Mouse (Mus musculus) midbrain, embryonic 15.5 days (tissue): Measurements from ENCODE around the gene Mylk4. TPM values are rescaled to one million over a fixed set of nuclear protein-coding genes. Genes with fewer than 3 reads are reported as not detected.

ENCODE experiments used
- ATAC-seq: fragments of 200-750 bp; cut with Nextera tagmentation; replicated peaks from 2 replicates; pipeline ENCODE4 v1.8.0; 2017; ENCODE audit warnings: moderate TSS enrichment
- H3K27ac ChIP-seq: fragments of 300-500 bp; sonication (generic); 2 replicates; pipeline ENCODE4 v1.5.1; 2015; ENCODE audit warnings: mild to moderate bottlenecking, inconsistent platforms
- H3K27me3 ChIP-seq: fragments of 300-500 bp; sonication (generic); replicated peaks from 2 replicates; pipeline ENCODE4 v1.6.1; 2015; ENCODE audit warnings: inconsistent platforms
- H3K36me3 ChIP-seq: fragments of 300-500 bp; sonication (generic); replicated peaks from 2 replicates; pipeline ENCODE4 v1.6.1; 2015; ENCODE audit warnings: inconsistent platforms
- H3K4me1 ChIP-seq: fragments of 300-500 bp; sonication (generic); 2 replicates; pipeline ENCODE4 v1.6.1; 2015; ENCODE audit warnings: inconsistent platforms
- H3K4me2 ChIP-seq: fragments of 300-500 bp; sonication (generic); 2 replicates; pipeline ENCODE4 v1.6.1; 2015; ENCODE audit warnings: inconsistent platforms, mild to moderate bottlenecking, moderate library complexity
- H3K4me3 ChIP-seq: fragments of 300-500 bp; sonication (generic); 2 replicates; pipeline ENCODE4 v1.5.1; 2015; ENCODE audit warnings: mild to moderate bottlenecking, inconsistent platforms
- H3K9ac ChIP-seq: fragments of 300-500 bp; sonication (generic); 2 replicates; pipeline ENCODE4 v1.6.1; 2015; ENCODE audit warnings: mild to moderate bottlenecking, inconsistent platforms
- H3K9me3 ChIP-seq: fragments of 300-500 bp; sonication (generic); 2 replicates; pipeline ENCODE4 v1.6.1; 2016; ENCODE audit warnings: inconsistent platforms
- WGBS: fragments of 180-500 bp; shearing (Covaris S2); methylation state at CpG from one replicate; pipeline ENCODE4 v1.1.7; 2015; ENCODE audit warnings: mixed read lengths; 5-methylcytosine and 5-hydroxymethylcytosine counted together
- polyA plus RNA-seq: library from polyadenylated mRNA; unstranded; fragments of >200 nt; fragmentation: Nextera tagmentation; extraction: Ambion mirVana; gene quantifications from 2 replicates; pipeline ENCODE4 v1.2.1, GENCODE M21; 2015

Gene Mylk4
- polyA plus RNA-seq, 1 experiment from 2014 or later = 0.21 TPM

DNA sequence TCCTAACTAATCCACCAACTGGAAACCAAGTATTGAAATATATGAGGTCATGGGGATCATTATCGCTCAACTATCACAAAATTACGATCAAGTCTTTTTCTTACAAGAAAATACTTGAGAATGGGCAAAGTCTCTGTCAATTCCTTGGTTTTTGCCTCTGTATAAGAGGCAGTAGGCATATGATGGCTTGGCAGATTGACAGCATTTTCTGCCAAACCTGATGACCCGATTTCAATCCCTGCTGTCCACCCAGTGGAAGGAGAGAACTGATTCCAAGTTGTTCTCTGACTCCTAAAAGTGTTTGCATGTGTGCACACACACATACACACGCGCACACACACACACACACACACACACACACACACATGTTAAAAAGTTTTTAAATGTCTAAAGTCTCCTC is 124.5 kb downstream of the Mylk4 start:
- Histone ChIP-seq H3K4me2 (no peak overlapping the region), H3K9ac (no peak overlapping the region), H3K27ac (no peak overlapping the region), H3K27me3 (no peaks in the 10 kb centered on the region), H3K9me3 (no peaks in the 10 kb centered on the region), H3K36me3 (no peaks in the 10 kb centered on the region), H3K4me3 (no peak overlapping the region), H3K4me1 (no peaks in the 10 kb centered on the region)
- WGBS = 93% methylated on average over 5 of the region's 5 CpGs
- ATAC-seq = no peak

DNA sequence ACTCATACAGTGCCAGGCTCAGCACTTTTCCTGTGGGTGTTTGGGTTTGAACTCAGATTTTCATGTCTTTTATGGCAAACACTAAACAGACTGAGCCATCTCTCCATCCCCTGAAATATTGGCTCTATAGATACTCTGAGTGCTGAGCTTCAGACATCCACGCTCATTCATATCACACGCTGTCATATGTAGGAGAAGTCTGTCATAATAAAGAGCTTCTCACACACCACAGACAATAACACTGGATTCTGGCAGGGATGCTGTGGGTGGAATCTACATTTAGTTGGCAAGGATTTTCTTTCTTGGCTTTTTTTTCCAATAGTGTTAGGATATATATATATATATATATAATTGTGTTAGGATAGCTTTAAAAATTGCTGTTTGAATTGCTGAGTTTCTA is 126.2 kb downstream of the Mylk4 start:
- no peaks in the 10 kb centered on the region for H3K9me3 ChIP-seq
- H3K4me2 ChIP-seq = no peak overlapping the region
- no peak for ATAC-seq
- H3K27me3 ChIP-seq = no peaks in the 10 kb centered on the region
- H3K9ac ChIP-seq = no peak overlapping the region
- no peaks in the 10 kb centered on the region for H3K4me1 ChIP-seq
- WGBS = 89% methylated on average over 2 of the region's 2 CpGs
- H3K27ac ChIP-seq = no peak overlapping the region
- H3K4me3 ChIP-seq = no peak overlapping the region
- H3K36me3 ChIP-seq = no peaks in the 10 kb centered on the region

Other genes with a start within 250 kb of the Mylk4 start
- gene Wrnip1, start 18.1 kb upstream of the Mylk4 start, polyA plus RNA-seq = 41.5 and 54.9 TPM in 2 replicates
- gene D930007J09Rik, start 18.9 kb upstream of the Mylk4 start, polyA plus RNA-seq = not detected in 2 replicates
- 2.9 and 3.0 TPM in 2 replicates for gene Serpinb1a, start 67.2 kb upstream of the Mylk4 start, polyA plus RNA-seq
- not detected in 2 replicates for gene Serpinb1c, start 114.3 kb upstream of the Mylk4 start, polyA plus RNA-seq
- gene Serpinb6b, start 181.3 kb upstream of the Mylk4 start, polyA plus RNA-seq = 1.6 and 1.7 TPM in 2 replicates
- gene Serpinb9, start 219.3 kb upstream of the Mylk4 start, polyA plus RNA-seq = 1.6 and 2.1 TPM in 2 replicates
- gene Serpinb9b, start 243.5 kb upstream of the Mylk4 start, polyA plus RNA-seq = 0.23 and 0.36 TPM in 2 replicates